Mouse (Mus musculus) megakaryocyte, embryonic 14.5 days (primary cell): ENCODE measurements around the gene Slc5a11.

Source experiments
- FLI1 ChIP-seq: IDR thresholded peaks from 2 replicates; pipeline ENCODE4 v1.6.1; 2012; ENCODE audit warnings: low read length, inconsistent platforms, mixed read lengths
- GATA1 ChIP-seq: IDR thresholded peaks from 3 replicates; pipeline ENCODE4 v1.6.1; 2012; ENCODE audit warnings: mixed read lengths, low read length, inconsistent platforms, borderline replicate concordance

DNA sequence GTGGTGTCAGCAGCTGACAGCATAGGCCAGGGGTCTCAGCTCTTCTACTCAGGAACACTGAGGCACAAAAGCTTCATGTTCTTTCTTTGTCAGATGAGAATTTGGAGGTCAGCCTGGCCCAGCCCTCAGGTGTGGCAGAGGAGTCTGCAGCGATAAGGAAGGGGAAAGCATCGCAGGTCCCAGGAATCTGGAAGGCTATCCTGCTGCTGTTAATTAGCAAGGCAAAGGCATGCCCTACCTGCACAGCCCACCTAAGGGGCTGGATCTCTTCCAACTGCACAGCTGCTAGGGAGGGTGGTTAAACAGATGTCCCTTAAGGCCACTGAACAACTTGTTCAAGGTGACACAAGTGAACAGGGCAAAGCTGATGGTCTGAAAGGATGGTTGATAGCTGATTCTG lies 558 bp downstream of the Slc5a11 start:
- TF ChIP-seq GATA1: no peak
- TF ChIP-seq FLI1: no peak
